Mouse (Mus musculus) hindlimb bud, embryonic 11.5 days (tissue): Measurements from ENCODE around the gene Gm7951.
"Not testable (repeated sequence)": the region's sequence is repeated elsewhere in the genome, so short reads cannot be mapped to it uniquely, and the experiment has no call there.

Experiments used
- DNase-seq: peaks from one replicate; pipeline ENCODE4 v3.0.0-alpha.2; 2012; ENCODE audit warnings: low read depth, low spot score; ENCODE audit errors: extremely low spot score

The Gm7951 gene

DNA sequence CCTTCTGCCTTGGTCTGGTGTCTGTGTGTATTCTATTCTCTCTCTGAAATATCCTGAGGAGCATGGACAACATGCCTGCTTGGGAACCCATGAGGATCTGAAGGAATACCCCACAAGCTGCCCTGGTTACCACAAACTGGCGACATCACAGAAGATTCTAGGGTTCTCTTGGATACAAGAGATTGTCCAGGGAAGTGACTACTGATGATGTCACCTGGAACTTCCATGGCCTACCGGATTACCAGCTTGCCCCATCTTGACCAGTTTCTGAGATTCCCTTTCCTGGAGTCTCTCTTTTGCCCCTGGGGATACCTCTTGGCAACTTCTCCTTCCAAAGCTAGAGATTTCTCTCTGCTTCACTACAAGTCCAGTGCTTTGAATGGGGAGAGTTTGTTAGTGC lies at the start of gene Gm7951:
Gene Gm7951 (minus strand): TSS at position 101 of the 400 bp plus-strand sequence.
- not testable (repeated sequence) for DNase-seq

DNA sequence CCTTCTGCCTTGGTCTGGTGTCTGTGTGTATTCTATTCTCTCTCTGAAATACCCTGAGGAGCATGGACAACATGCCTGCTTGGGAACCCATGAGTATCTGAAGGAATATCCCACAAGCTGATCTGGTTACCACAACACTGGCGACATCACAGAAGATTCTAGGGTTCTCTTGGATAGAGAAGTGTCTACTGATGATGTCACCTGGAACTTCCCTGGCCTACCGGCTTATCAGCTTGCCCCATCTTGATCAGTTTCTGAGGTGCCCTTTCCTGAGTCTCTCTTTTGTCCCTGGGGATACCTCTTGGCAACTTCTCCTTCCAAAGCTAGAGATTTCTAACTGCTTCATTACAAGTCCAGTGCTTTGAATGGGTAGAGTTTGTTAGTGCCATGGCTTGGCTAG lies 45.4 kb upstream of the Gm7951 start, which contains the start of gene Gm17027:
Gene Gm17027 (minus strand): TSS at position 101 of the 400 bp plus-strand sequence.
- not testable (repeated sequence) for DNase-seq

DNA sequence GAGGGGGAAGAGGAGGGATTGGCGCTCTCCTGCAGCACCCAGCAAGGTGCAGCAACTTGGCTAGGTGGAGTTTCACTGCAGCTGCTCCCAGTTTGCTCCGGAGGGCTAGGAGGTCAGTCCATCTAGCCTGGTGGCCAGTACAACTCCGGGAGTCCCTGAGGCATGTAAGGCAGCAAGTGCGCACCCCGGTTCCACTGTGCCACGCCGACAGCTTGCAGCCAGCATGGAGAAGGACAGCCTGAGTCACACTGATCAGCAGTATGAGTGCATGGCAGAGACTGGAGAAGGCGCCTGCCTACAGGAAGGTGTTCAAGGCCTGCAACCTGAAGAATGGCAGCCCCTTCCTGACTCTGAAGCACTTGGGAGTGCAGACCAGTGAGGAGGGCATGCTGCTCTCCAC lies 17.4 kb upstream of the Gm7951 start:
- not testable (repeated sequence) for DNase-seq

DNA sequence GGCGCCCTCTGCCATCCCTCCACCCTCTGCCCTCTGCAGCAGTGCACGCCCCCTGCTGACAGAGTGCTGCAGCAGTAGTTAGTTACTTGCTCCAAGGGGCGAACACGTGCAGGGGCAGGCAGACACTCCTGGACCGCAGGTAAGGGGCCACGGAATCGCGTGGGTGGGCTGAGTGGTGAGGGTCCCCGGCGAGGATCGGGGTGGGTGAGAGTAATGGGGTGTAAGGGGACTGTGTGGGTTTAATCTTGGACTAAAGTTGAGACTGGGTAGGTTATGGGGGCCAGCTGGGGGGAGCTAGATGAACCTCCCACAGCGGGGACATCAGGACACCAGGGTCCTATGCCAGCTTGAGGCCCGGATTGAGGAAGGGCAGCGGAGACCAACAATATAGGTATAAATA lies 16.6 kb upstream of the Gm7951 start:
- DNase-seq: not testable (repeated sequence)
